Mouse (Mus musculus): ENCODE measurements around the gene Syf2.

- TF ChIP-seq POLR2A (IDR thresholded peaks at IDR 0.05; ENCODE audit: low read depth, low read length) (no peak), CTCF (IDR thresholded peaks at IDR 0.05; ENCODE audit: extremely low read depth, insufficient read length, insufficient replicate concordance, low read depth, low read length) (no peak)
Measured at GRCm38 (mm10) chr4:134967887-134968604, 37.3 kb downstream of the Syf2 start.
